Mouse (Mus musculus) kidney, embryonic 14.5 days (tissue): ENCODE results near the gene Rgs7. TPM values are rescaled to one million over a fixed set of nuclear protein-coding genes. Genes with fewer than 3 reads are reported as not detected.

Experiments
- ATAC-seq: fragments of 200-750 bp; cut with Nextera tagmentation; 2 replicates; pipeline ENCODE4 v1.8.0; 2017; ENCODE audit warnings: moderate number of reproducible peaks, mild to moderate bottlenecking, moderate TSS enrichment, moderate library complexity; ENCODE audit not compliant: low FRiP score, low TSS enrichment
- H3K27ac ChIP-seq: fragments of 300-500 bp; sonication (generic); 2 replicates; pipeline ENCODE4 v1.5.1; 2014; ENCODE audit warnings: low read depth, mild to moderate bottlenecking, low read length, moderate library complexity, mixed read lengths
- H3K27me3 ChIP-seq: fragments of 300-500 bp; sonication (generic); 2 replicates; pipeline ENCODE4 v1.6.1; 2014; ENCODE audit warnings: mild to moderate bottlenecking, low read length; ENCODE audit not compliant: control insufficient read depth, insufficient read depth
- H3K36me3 ChIP-seq: fragments of 300-500 bp; sonication (generic); 2 replicates; pipeline ENCODE4 v1.6.1; 2014; ENCODE audit warnings: low read length, mixed read lengths; ENCODE audit not compliant: control insufficient read depth, insufficient read depth
- H3K4me1 ChIP-seq: fragments of 300-500 bp; sonication (generic); 2 replicates; pipeline ENCODE4 v1.6.1; 2014; ENCODE audit warnings: low read length, mixed read lengths; ENCODE audit not compliant: control insufficient read depth, insufficient read depth
- H3K4me2 ChIP-seq: fragments of 300-500 bp; sonication (generic); replicated peaks from 2 replicates; pipeline ENCODE4 v1.6.1; 2014; ENCODE audit warnings: low read depth, mild to moderate bottlenecking, low read length
- H3K4me3 ChIP-seq: fragments of 300-500 bp; sonication (generic); 2 replicates; pipeline ENCODE4 v1.5.1; 2014; ENCODE audit warnings: mild to moderate bottlenecking, low read length
- H3K9ac ChIP-seq: fragments of 300-500 bp; sonication (generic); 2 replicates; pipeline ENCODE4 v1.6.1; 2014; ENCODE audit warnings: low read depth, mild to moderate bottlenecking, low read length, moderate library complexity
- H3K9me3 ChIP-seq: fragments of 300-500 bp; sonication (generic); 2 replicates; pipeline ENCODE4 v1.6.1; 2016; ENCODE audit warnings: low read length; ENCODE audit not compliant: control insufficient read depth
- WGBS: fragments of 180-500 bp; shearing (Covaris S2); extraction: QIAGEN DNeasy Blood & Tissue Kit; methylation state at CpG from one replicate; pipeline ENCODE4 v1.1.7; 2014; 5-methylcytosine and 5-hydroxymethylcytosine counted together
- polyA plus RNA-seq: library from polyadenylated mRNA; unstranded; fragments of >200 nt; fragmentation: Nextera tagmentation; extraction: Ambion mirVana; gene quantifications from 2 replicates; pipeline ENCODE4 v1.2.1, GENCODE M21; 2014

The Rgs7 gene
- polyA plus RNA-seq, 1 experiment from 2014 or later = 0.34 TPM

DNA sequence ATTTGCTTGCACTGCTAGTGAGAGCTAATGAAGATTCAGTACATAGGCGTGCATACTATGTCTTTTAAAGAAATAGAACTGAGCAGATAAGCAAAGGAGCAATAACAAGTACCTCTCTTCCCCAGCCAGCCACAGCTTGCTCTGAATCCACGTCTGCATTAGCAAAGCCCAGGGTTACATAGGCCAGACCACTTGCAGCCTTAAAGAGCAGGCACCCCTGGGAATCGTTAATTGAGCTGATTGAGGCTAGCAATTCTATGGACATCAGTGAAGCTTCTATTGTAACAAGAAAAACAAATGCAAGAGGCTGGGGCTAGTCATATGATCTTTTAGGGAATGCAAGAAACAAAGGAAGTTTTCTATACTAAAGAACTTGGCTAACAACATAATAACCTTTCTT is 81.9 kb downstream of the Rgs7 start:
- ATAC-seq = no peak
- Histone ChIP-seq H3K4me3 (no peak overlapping the region), H3K4me1 (no peaks in the 10 kb centered on the region), H3K9me3 (no peaks in the 10 kb centered on the region), H3K4me2 (no peak overlapping the region), H3K9ac (no peak overlapping the region), H3K27ac (no peak overlapping the region), H3K27me3 (no peaks in the 10 kb centered on the region), H3K36me3 (no peaks in the 10 kb centered on the region)
- WGBS = 30% methylated on average over 3 of the region's 3 CpGs

DNA sequence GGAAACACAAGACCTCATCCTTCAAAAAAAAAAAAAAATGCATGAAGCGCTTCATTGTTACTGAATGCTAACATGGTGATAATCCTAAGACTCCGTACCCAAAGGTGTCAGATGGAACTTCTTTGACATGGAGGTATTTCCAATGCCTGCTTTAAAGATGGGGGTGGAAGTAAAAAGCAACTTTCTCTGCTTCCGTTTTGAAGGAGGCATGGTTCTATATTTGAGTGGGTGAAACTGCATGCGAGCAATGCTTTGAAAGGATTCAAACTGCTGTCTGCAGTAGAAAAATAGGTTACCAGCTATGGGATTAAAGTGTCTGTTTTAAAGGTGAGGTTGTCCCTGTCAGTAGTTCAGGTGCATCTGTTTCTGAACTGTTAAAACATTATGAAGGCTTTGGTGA is 100.4 kb downstream of the Rgs7 start:
- ATAC-seq = no peak
- WGBS = 87% methylated on average over 4 of the region's 4 CpGs

DNA sequence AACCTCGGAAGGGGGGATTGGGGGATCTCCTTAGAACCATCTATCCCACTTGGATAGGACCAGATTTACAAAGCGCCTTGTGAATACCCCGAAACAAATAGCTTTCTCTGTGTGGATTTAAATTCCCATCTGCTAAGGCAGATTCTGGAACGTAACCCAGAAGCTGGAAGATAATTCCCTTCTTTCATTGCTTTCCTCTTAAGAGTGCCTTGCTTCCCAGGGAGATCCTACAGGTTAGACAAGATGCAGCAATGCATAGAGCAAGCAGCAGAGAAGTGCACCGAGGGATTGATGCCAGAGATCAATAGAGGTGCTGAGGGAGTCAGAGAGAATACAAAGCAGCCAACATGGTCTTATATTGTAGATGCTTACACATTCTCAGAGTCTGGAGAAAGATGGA is 103.0 kb downstream of the Rgs7 start:
- Histone ChIP-seq H3K9me3 (no peaks in the 10 kb centered on the region), H3K27me3 (no peaks in the 10 kb centered on the region), H3K36me3 (no peaks in the 10 kb centered on the region), H3K4me2 (no peak overlapping the region), H3K4me3 (no peak overlapping the region), H3K4me1 (no peaks in the 10 kb centered on the region), H3K9ac (no peak overlapping the region), H3K27ac (no peak overlapping the region)
- no peak for ATAC-seq
- WGBS = 84% methylated on average over 5 of the region's 5 CpGs

More for the DNA sequence above, 100.4 kb downstream of the Rgs7 start:
- Histone ChIP-seq H3K36me3 (no peaks in the 10 kb centered on the region), H3K4me3 (no peak overlapping the region), H3K4me2 (no peak overlapping the region), H3K27ac (no peak overlapping the region), H3K9ac (no peak overlapping the region), H3K9me3 (no peaks in the 10 kb centered on the region), H3K4me1 (no peaks in the 10 kb centered on the region), H3K27me3 (no peaks in the 10 kb centered on the region)

DNA sequence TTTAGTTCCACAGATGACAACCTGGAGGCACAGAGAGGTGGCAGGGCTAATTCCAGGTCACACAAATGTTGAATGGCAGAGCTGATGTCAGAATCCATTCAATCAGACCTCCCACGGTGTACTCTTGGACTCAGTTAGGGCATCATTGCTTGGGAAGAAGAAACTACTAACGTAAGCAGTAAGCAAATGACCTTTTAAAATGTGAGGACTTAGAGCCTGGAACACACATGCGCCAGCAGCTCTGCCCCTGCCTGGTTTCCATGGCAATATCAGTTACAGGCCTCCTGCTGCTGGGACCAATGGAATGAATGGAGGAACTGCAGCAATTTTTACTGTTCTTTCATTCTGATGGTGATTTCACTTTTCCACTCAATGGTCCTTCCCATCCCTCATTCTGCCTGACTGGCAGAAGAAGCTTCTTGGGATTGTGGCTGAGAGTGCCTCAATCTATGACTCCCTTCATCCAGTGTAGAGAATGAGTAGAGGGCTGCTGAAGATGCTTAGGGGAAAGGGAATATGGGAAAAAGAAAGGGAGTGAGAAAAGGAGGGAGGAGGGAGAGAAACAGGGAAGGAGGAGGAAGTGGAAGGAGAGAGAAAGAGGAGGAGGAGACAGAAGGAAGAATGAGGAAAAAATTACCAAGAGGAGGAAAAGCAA is 106.6 kb downstream of the Rgs7 start:
- Histone ChIP-seq H3K4me1 (no peaks in the 10 kb centered on the region), H3K9ac (no peak overlapping the region), H3K36me3 (no peaks in the 10 kb centered on the region), H3K27me3 (no peaks in the 10 kb centered on the region), H3K9me3 (no peaks in the 10 kb centered on the region), H3K4me3 (no peak overlapping the region), H3K27ac (no peak overlapping the region), H3K4me2 (no peak overlapping the region)
- ATAC-seq = no peak
- 41% methylated on average over 3 of the region's 3 CpGs for WGBS

DNA sequence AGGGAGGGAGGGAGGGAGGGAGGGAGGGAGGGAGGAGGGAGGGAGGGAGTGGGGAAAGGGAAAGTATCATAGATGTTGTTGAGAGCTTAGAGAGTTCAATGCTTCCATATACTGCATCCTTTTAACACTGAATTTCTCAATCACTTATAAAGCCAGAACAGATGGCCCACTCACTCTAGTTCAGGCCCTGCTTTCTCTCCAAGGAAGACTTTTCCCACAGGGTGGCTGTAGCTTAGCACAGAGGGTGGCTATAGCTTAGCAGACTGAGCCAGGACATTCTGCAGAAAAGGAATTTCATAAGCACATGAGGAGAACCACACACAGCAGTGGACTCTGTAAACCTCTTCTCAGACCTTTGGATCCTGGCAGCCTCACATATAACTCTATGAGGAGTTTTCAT is 119.7 kb downstream of the Rgs7 start:
- Histone ChIP-seq H3K4me2 (no peak overlapping the region), H3K4me3 (no peak overlapping the region), H3K27ac (no peak overlapping the region), H3K9me3 (no peaks in the 10 kb centered on the region), H3K27me3 (no peaks in the 10 kb centered on the region), H3K36me3 (no peaks in the 10 kb centered on the region), H3K9ac (no peak overlapping the region), H3K4me1 (no peaks in the 10 kb centered on the region)
- no peak for ATAC-seq

DNA sequence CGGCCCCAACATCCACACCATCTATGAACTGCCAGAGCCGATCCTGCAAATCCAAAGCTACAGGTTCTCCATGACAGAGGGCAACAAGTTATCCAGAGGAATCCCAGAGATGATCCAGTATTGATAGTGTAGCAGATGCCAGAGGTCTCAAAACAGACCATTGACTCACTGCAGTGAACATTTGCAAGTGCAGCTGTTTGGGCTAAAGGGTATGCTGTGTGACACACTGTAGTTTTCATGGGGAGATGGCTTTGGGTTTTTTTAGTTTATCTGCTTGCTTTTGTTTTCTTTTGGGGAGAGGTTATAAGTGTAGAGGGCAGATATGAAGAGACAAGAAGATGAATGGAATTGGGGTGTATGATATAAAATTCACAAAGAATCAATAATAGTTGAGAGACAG is 124.2 kb downstream of the Rgs7 start:
- H3K36me3 ChIP-seq = no peaks in the 10 kb centered on the region
- no peak overlapping the region for H3K9ac ChIP-seq
- no peak overlapping the region for H3K4me2 ChIP-seq
- no peaks in the 10 kb centered on the region for H3K9me3 ChIP-seq
- ATAC-seq = no peak
- 90% methylated on average over 2 of the region's 2 CpGs for WGBS
- no peak overlapping the region for H3K4me3 ChIP-seq
- no peaks in the 10 kb centered on the region for H3K27me3 ChIP-seq
- no peaks in the 10 kb centered on the region for H3K4me1 ChIP-seq
- H3K27ac ChIP-seq = no peak overlapping the region

DNA sequence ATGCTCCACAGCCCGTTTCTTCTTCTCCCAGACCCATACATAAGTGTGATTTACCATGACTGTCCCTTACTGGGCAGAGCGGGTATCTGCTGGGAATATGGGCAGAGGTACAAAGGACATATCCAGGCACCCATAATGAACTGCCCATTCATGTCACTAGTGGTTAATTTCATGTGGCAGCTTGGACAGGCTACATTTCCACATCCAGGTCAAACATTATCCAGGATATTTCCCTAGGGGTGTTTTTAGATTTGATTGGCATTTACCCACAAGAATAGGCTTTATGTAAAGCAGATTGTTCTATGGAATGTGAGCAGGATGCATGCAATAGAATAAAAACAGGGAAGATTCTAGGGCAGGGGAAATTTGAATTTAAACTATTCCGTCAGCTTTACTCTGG is 128.7 kb downstream of the Rgs7 start:
- Histone ChIP-seq H3K4me2 (no peak overlapping the region), H3K4me1 (no peaks in the 10 kb centered on the region), H3K36me3 (no peaks in the 10 kb centered on the region), H3K27ac (no peak overlapping the region), H3K4me3 (no peak overlapping the region), H3K9ac (no peak overlapping the region), H3K27me3 (no peaks in the 10 kb centered on the region), H3K9me3 (no peaks in the 10 kb centered on the region)
- no peak for ATAC-seq
- WGBS = 82% methylated on average over 3 of the region's 3 CpGs

DNA sequence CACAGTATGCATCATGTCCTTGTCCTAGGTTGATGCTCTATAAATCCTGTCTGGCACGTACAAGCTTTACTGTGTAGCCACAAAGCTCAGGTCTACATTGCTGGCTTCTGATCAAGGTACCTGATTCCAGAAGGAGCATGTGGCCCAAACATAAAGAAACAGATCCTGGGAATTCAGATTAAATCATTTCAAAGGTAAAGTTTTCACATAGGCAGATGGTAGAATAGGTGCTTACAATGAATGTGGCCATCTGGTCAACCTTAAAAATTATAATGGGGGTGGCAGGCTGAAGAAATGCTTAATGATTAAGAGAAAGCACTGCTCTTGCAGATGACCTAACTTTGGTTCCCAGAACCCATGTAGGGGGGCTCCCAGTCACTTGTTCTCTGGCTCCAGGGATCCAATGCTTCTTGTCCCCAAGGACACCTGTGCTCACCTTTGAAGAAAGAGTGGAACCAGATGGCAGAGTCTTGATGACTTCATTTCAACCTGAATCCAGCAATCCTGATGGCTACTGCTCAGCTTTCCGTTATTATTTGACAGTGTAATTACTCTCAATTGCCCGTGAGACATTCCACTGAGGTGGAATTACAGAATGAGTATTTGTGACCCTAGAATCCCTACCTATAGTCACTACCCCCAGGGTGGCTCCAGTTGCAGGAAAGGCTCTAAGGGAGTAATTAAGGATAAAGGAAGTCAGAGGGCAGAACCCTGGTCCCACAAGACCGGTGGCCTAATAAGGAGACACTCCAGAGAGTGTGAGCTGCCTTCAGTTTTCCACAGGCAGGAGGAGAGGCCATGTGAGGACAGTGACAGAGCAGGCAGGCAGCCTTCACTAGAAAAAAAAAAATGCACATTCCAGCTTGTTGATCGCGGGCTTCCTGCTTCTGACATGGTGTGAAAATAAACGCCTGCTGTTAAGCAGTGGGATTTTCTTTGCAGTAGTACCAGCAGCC is 132.6 kb downstream of the Rgs7 start:
- H3K36me3 ChIP-seq = no peaks in the 10 kb centered on the region
- no peaks in the 10 kb centered on the region for H3K27me3 ChIP-seq
- H3K4me3 ChIP-seq = no peak overlapping the region
- H3K9ac ChIP-seq = no peak overlapping the region
- H3K9me3 ChIP-seq = no peaks in the 10 kb centered on the region
- no peak overlapping the region for H3K27ac ChIP-seq
- no peak for ATAC-seq
- no peak overlapping the region for H3K4me2 ChIP-seq
- 21% methylated on average over 7 of the region's 7 CpGs for WGBS
- H3K4me1 ChIP-seq = no peaks in the 10 kb centered on the region

DNA sequence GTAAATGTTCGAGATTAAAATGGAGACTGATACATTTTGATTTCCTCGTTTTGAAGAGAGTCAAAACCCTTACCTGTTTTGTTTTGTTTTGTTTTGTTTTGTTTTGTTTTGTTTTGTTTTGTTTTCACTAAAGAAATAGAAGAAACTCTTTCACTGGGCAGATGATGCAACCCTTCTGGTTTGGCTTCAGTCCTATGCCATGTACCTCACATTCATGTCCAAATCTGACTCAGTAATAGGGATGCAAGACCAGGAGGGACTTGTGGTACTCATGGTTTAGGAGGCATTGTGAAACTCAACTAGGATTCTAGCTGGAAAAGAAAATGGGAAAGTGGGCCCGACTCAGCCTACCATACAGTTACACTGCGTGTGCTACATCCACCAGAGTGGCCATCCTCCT is 139.4 kb downstream of the Rgs7 start:
- Histone ChIP-seq H3K4me2 (no peak overlapping the region), H3K9me3 (no peaks in the 10 kb centered on the region), H3K4me3 (no peak overlapping the region), H3K9ac (no peak overlapping the region), H3K27ac (no peak overlapping the region), H3K4me1 (no peaks in the 10 kb centered on the region), H3K36me3 (no peaks in the 10 kb centered on the region), H3K27me3 (no peaks in the 10 kb centered on the region)
- ATAC-seq = no peak
- 82% methylated on average over 4 of the region's 4 CpGs for WGBS
